Mouse (Mus musculus) embryonic fibroblast, embryonic 13.5 days (primary cell): ENCODE measurements at regions not wholly inside any gene's neighbourhood (a gene's known extent, or its start where the extent isn't known, plus 50 kb on each side); places are given as distances from the start of the nearest gene placed in this dataset.

Source experiments
- H3K27ac ChIP-seq: 2 replicates; pipeline ENCODE4 v1.5.1; 2012; ENCODE audit warnings: low read length, control low read depth, inconsistent platforms; ENCODE audit not compliant: insufficient read depth
- H3K4me1 ChIP-seq: 2 replicates; pipeline ENCODE4 v1.6.1; 2011; ENCODE audit warnings: low read length; ENCODE audit not compliant: control insufficient read depth, insufficient read depth
- H3K4me3 ChIP-seq: 2 replicates; pipeline ENCODE4 v1.5.1; 2011; ENCODE audit warnings: mild to moderate bottlenecking, control low read depth, low read length; ENCODE audit not compliant: insufficient read depth
- CTCF ChIP-seq: IDR thresholded peaks from 2 replicates; pipeline ENCODE4 v1.5.1; 2011; ENCODE audit warnings: mild to moderate bottlenecking, control low read depth, low read length, moderate library complexity, borderline replicate concordance; ENCODE audit not compliant: insufficient read depth
- POLR2A ChIP-seq: IDR thresholded peaks from 2 replicates; pipeline ENCODE4 v1.6.1; 2011; ENCODE audit warnings: low read depth, mild to moderate bottlenecking, control low read depth, low read length, moderate library complexity

DNA sequence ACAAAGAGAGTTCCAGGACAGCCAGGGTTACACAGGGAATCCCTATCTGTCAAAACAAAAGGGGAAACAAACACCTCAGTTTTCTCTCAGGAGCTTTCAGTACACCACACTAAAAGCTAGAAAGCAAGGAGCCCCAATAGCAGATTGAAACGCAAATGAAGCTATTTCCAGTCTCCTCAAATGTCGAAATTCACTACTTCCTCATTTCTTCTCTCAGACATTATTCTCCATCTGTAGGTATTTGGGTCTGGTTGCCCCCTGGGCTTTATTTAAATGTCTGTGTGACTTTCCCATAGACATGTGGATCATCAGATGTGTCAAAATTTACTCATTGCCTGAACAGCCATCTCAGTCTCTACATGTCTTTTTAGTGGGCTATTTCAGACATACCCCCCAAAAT lies 197.2 kb downstream of the Mycn start:
- Histone ChIP-seq H3K4me1 (no peaks in the 10 kb centered on the region), H3K27ac (no peak overlapping the region)
- no peak for TF ChIP-seq POLR2A
- no peak for TF ChIP-seq CTCF

DNA sequence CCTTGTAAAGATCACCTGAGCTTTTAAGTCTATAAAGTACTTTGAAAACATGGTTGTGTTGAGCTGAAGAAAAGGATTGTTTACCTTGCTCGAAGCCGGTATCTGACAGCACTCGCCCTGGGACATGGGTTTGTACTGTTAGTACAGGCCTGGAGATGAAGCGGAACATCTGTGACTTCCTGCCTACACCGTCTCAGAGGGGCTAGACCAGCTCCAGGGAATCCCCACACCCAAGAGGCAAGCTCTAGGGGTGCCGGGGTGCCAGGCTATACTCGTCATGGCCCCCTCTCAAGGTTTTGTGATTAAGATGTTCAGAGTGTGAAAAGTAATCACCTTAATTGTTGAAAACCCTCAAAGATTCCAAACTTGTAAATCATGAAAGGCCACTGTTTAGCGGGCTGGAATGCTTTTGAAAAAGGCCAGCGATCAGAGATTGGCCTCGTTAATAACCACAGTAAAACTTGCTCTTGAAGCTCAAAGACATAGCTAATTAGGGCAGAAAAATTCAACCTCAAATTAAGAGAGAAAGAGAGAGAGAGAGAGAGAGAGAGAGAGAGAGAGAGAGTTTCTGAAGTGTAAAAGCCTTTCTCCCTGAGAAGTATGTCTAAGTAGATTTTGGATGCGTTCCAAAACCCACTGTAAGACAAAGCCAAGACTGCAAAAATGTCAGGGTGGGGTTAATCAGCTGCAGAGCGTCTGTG lies 202.9 kb downstream of the Mycn start:
- no peak overlapping the region for H3K27ac ChIP-seq
- no peaks in the 10 kb centered on the region for H3K4me1 ChIP-seq
- no peak overlapping the region for H3K4me3 ChIP-seq
- TF ChIP-seq CTCF (no peak), POLR2A (no peak)

More for the DNA sequence above, 197.2 kb downstream of the Mycn start:
- H3K4me3 ChIP-seq, result no peak overlapping the region

DNA sequence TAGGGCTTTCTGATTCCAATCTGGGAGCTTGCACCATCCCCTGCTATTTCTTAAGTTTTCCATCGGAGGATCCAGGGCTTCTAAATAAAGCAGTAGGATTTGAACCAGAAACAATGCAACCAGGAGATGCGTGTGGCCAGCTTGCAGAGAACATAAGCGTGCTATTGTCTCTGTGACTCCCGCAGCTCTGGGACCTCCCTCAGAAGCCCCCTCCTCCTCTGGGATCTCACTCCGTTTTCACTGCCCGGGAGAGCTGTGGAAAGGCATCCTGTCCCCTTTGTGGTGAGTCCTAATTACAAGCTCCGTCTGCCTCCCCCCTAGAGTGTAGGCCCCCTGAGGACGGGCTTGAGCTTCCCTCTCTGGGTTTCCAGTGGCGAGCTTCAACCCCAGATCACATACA lies 215.9 kb downstream of the Mycn start:
- Histone ChIP-seq H3K27ac (no peak overlapping the region), H3K4me3 (no peak overlapping the region), H3K4me1 (no peaks in the 10 kb centered on the region)
- TF ChIP-seq CTCF (no peak), POLR2A (no peak)

DNA sequence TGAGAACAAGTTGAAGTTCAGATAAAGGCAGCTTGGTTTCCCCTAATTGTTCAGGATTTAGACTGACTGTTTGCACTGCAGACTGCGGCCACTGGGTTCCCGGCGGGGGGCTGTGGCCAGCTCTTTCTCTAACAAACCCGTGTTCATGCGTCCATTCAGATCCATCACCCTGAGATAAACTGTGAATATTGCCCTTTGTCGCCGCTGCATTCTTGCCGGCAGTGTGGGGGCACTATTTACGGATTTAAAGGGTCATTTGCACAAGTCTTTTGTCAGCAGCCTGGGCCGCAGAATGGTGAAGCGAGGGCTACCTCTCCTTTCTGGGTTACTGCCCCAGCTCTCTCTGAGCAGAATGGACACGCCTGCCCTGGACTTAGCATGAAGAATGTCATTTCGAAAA lies 216.6 kb downstream of the Mycn start:
- TF ChIP-seq POLR2A (no peak), CTCF (no peak)
- Histone ChIP-seq H3K4me1 (no peaks in the 10 kb centered on the region), H3K4me3 (no peak overlapping the region), H3K27ac (no peak overlapping the region)

DNA sequence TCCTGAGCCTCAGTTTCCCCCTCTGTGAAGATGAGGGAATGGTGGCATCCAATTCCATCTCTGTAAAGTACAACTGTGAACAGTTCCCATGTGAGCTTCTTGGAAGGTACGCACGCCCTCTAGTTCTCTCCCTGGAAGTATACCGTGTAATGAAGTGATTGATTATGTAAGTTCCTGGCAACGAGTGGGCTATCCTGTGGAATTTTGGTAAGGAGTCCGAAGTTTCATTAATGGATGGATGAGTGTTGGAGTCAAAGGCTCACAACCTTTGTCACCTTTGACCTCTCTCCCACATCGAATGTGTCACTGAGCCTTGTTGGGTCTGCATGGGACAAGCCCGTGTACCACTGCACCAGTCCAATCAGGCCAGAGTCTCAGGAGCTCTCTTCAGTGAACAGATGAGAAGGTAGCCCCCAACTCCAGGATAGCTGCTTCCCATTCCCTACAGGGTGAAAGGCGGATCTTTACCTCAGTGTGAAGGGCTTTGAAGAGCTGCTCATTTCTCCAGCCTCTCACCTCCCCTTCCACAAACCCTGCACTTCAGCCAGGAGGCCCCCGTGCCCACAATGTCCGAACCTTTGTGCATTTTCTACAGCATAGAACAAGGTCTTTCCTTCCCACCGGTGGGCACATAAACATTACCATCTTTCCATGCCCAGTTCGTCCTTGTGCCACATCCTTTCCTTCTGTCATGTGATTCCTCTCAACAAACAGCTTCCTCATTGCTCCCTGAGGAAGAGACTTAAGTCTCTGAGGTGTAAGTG lies 217.8 kb downstream of the Mycn start:
- Histone ChIP-seq H3K4me1 (no peaks in the 10 kb centered on the region), H3K4me3 (no peak overlapping the region), H3K27ac (no peak overlapping the region)
- TF ChIP-seq CTCF, result no peak
- no peak for TF ChIP-seq POLR2A

DNA sequence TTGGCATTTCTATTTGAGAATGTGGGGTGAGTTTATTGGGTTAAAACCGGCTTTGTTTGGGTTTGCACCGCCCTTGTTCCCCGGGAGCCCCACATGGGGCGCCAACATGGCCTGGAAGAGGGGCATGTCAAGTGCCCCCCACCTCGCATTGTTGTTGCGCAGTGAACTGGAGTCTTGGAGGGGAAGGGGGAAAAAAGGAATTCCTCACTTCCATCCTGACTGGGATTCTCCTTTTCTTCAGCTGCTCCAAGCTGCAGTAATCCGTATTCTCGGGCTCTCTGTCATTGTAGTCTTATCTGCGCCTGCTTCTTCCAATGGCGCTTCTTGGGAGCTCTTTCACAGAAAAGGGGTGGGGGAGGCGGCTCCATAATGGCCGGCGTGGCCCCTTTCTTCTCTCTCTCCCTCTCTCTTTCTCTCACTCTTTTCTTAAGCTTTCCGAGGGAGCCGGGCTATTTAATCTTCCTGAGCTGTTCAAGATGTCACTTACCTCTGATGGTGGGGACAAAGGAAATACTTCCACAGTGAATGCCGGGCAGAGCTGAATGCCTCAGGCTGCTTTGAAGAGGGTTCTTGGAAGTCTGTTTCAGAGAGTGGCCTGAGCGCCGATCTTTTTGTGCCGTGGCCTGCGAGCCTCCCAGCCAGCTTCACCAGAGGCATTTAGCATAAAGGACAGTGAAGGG lies 218.6 kb downstream of the Mycn start:
- no peak overlapping the region for H3K27ac ChIP-seq
- TF ChIP-seq POLR2A (no peak), CTCF (no peak)

DNA sequence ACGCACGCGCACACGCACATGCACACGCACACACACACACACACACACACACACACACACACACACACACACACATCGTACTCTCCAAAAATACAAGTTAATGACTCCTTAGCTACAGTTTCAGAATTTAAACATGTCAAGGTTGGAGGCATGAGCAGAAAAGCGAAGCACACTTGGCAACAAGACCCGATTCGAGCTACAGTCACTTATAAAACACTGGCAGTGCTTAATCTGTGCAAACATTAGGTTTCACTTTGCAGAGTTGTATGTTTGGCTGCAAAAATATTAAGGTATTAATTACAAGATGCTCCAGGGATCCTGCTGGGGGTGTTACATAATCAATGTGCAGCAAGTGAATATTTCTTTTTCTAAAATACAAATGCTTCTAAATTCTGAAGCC lies 225.0 kb downstream of the Mycn start:
- no peaks in the 10 kb centered on the region for H3K4me1 ChIP-seq
- H3K4me3 ChIP-seq, result no peak overlapping the region
- TF ChIP-seq CTCF (no peak), POLR2A (no peak)
- H3K27ac ChIP-seq, result no peak overlapping the region

More for the DNA sequence above, 218.6 kb downstream of the Mycn start:
- Histone ChIP-seq H3K4me1 (no peaks in the 10 kb centered on the region), H3K4me3 (no peak overlapping the region)

DNA sequence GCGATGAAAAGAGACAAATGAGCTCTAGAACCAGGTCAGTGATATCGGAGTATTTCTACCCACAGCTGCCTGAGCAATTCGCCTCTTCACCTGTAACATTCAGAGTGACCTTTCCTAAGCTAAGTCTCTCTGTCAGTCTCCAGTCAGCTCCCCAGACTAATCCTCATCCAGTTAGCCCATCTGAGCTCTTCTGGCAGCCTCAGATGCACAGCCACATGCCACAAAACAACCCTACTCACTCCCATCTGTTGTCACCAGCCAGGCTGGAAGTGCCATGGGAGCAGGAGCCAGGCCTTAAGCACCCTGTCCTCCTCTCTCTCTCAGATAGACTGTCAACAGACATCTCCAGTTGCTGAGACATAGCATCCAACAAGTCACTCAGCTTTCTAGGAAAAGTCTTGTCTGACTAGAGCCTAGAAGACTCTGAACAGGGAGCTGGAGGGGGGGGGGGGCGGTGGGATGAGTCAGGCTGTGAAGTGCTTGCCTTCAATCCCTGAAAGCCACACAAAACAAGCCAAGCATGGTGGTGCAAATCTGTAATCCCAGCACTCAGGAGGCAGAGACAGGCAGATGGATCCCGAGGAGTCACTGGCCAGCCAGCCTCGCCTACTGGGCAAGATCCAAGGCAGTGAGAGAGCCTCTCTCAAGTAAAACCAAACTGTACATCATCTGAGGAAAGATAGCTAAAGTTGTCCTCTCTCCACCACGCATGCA lies 225.6 kb downstream of the Mycn start:
- TF ChIP-seq CTCF (no peak), POLR2A (no peak)
- Histone ChIP-seq H3K27ac (no peak overlapping the region), H3K4me1 (no peaks in the 10 kb centered on the region), H3K4me3 (no peak overlapping the region)

DNA sequence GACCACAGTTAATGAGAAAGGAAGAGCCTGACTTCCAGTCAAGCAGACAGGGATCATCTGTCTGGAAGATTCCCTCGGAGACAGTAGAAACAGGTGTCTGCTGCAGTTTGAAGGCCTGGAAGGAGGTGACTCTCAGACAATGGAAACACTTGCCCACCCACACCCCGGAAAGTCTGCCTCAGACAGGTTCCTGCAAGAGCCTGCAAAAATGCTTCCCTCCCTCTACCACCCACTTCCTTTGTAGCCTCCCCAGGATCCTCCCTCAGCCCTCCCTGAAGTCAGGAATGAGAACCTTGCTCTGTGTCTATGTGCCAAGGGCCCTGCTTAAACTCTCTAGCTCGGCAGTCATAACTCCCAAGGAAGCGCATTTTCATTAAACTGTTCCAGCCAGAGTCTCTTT lies 226.2 kb downstream of the Mycn start:
- TF ChIP-seq POLR2A (no peak), CTCF (no peak)
- Histone ChIP-seq H3K4me3 (no peak overlapping the region), H3K27ac (no peak overlapping the region), H3K4me1 (no peaks in the 10 kb centered on the region)

DNA sequence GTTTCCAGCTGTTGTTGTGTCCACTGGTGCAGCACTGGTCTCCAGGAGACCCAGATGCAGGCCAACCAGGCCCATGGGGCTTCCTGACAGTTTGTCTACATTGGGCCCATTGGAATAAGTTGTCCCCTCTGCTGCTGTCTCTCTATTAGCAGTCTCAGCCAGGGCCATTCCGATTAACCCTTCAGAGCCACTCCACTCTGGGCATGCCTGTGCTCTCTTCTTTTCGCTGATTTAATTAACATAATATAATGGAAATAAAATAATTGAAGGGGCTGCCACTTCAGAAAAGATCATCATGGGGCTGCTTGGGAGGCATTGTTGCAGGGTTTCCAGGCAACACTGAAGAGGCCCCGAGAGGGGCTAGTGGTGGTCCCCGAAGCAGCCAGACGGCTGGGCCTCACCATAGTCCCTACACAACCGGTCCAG lies 231.5 kb downstream of the Mycn start:
- Histone ChIP-seq H3K4me3 (no peak overlapping the region), H3K27ac (no peak overlapping the region), H3K4me1 (no peaks in the 10 kb centered on the region)
- TF ChIP-seq CTCF (no peak), POLR2A (no peak)
